Mouse (Mus musculus): ENCODE results near the gene 9130213A22Rik. TPM values are rescaled to one million over a fixed set of nuclear protein-coding genes. Genes with fewer than 3 reads are reported as not detected.

The 9130213A22Rik gene
- polyA plus RNA-seq (2012; rRNA removed): 0.74 and 0.78 TPM in 2 replicates

- peak; percentile 73 for DNase-seq (ENCODE audit: low spot score)
These were observed at the start of gene 9130213A22Rik for GRCm38 (mm10) chr11:69122336-69122951. Gene 9130213A22Rik, minus strand, starts transcription at chr11:69122589.

GRCm38 (mm10) chr11:69171626-69172025 is 49.2 kb upstream of the 9130213A22Rik start:
- no peak for DNase-seq (ENCODE audit: low spot score)

- DNase-seq (ENCODE audit: low spot score): no peak
These were observed 46.9 kb upstream of the 9130213A22Rik start for GRCm38 (mm10) chr11:69169313-69169712.

GRCm38 (mm10) chr11:69156800-69157199 is 34.4 kb upstream of the 9130213A22Rik start, which contains the start of gene Alox12b:
Gene Alox12b, plus strand, starts transcription at chr11:69156989.
- no peak for DNase-seq (ENCODE audit: low spot score)

- no peak for DNase-seq (ENCODE audit: low spot score)
These were observed 33.0 kb upstream of the 9130213A22Rik start for GRCm38 (mm10) chr11:69155351-69155750.

GRCm38 (mm10) chr11:69153831-69154230 is 31.4 kb upstream of the 9130213A22Rik start:
- DNase-seq (ENCODE audit: low spot score): no peak

- no peak for DNase-seq (ENCODE audit: low spot score)
These were observed 28.6 kb upstream of the 9130213A22Rik start for GRCm38 (mm10) chr11:69151004-69151403.

- no peak for DNase-seq (ENCODE audit: low spot score)
These were observed 28.1 kb upstream of the 9130213A22Rik start for GRCm38 (mm10) chr11:69150444-69150843.

- DNase-seq (ENCODE audit: low spot score): no peak
These were observed 27.3 kb upstream of the 9130213A22Rik start for GRCm38 (mm10) chr11:69149728-69150127.

- DNase-seq (ENCODE audit: low spot score): no peak
These were observed 26.1 kb upstream of the 9130213A22Rik start for GRCm38 (mm10) chr11:69148451-69148960.

- DNase-seq (ENCODE audit: low spot score): no peak
These were observed 25.2 kb upstream of the 9130213A22Rik start for GRCm38 (mm10) chr11:69147546-69147945.

- DNase-seq (ENCODE audit: low spot score): no peak
These were observed 13.0 kb upstream of the 9130213A22Rik start for GRCm38 (mm10) chr11:69135361-69135760.

- DNase-seq (ENCODE audit: low spot score): no peak
These were observed 12.2 kb upstream of the 9130213A22Rik start for GRCm38 (mm10) chr11:69134622-69134968.

- no peak for DNase-seq (ENCODE audit: low spot score)
These were observed 11.7 kb upstream of the 9130213A22Rik start for GRCm38 (mm10) chr11:69133923-69134621.

GRCm38 (mm10) chr11:69133566-69133922 is 11.2 kb upstream of the 9130213A22Rik start:
- DNase-seq (ENCODE audit: low spot score): no peak

- DNase-seq (ENCODE audit: low spot score): no peak
These were observed 6.2 kb upstream of the 9130213A22Rik start for GRCm38 (mm10) chr11:69128426-69129122.

- no peak for DNase-seq (ENCODE audit: low spot score)
These were observed 4.3 kb upstream of the 9130213A22Rik start for GRCm38 (mm10) chr11:69126706-69127095.

- no peak for DNase-seq (ENCODE audit: low spot score)
These were observed 3.7 kb upstream of the 9130213A22Rik start for GRCm38 (mm10) chr11:69125919-69126705.

GRCm38 (mm10) chr11:69125852-69125918 is 3.3 kb upstream of the 9130213A22Rik start, which contains the start of gene Aloxe3:
Gene Aloxe3, plus strand, starts transcription at chr11:69125896.
- no peak for DNase-seq (ENCODE audit: low spot score)

GRCm38 (mm10) chr11:69125041-69125851 is 2.9 kb upstream of the 9130213A22Rik start:
- DNase-seq (ENCODE audit: low spot score): peak; percentile 73

GRCm38 (mm10) chr11:69124498-69124847 is 2.1 kb upstream of the 9130213A22Rik start:
- DNase-seq (ENCODE audit: low spot score): no peak

All from urinary bladder, adult 2 months (tissue).